ENCODE assay signal across 12 mouse cellular contexts in genomic region chrX:37753474-37753873, GRCm38 (mm10). TPM values are rescaled to one million over a fixed set of nuclear protein-coding genes. Genes with fewer than 3 reads are reported as not detected.
DNase-seq lines count a peak whose midpoint lies in the region; ATAC-seq and TF ChIP-seq lines count a peak whose summit lies in the region.
"Had no signal": no experiment of that assay in that cellular context is flagged by ENCODE, and none has a peak within 500 bp of the region (broad histone marks: within the 10 kb centered on the region; RNA-seq: fewer than 3 reads in every experiment).

No protein-coding gene starts in this region.

- H3K27ac ChIP-seq in embryonic facial prominence, embryonic 14.5 days (replicated peaks; ENCODE audit: low read depth, low read length) = no peak overlapping the region
- no peak overlapping the region for H3K27ac ChIP-seq in embryonic facial prominence, embryonic 10.5 days (replicated peaks)
- H3K27ac ChIP-seq in intestine, embryonic 14.5 days (ENCODE audit: low read depth) = peak overlapping the region; percentile 43; the same call in 1 of the 2 replicates
- no peak overlapping the region for H3K27ac ChIP-seq in intestine, postnatal 0 days (ENCODE audit: low read depth, low read length)
- H3K27ac ChIP-seq in midbrain, embryonic 14.5 days (replicated peaks; ENCODE audit: low read depth, low read length) = no peak overlapping the region
- H3K27ac ChIP-seq in midbrain, embryonic 13.5 days = no peak overlapping the region
- H3K27ac ChIP-seq: liver, embryonic 13.5 days; neural tube, embryonic 12.5 days had no signal

- H3K9me3 ChIP-seq in embryonic facial prominence, embryonic 14.5 days (ENCODE audit: control insufficient read depth, low read length) = no peaks in the 10 kb centered on the region
- H3K9me3 ChIP-seq in embryonic facial prominence, embryonic 10.5 days = no peaks in the 10 kb centered on the region
- no peaks in the 10 kb centered on the region for H3K9me3 ChIP-seq in intestine, embryonic 14.5 days (ENCODE audit: control insufficient read depth, low read length)
- H3K9me3 ChIP-seq in intestine, postnatal 0 days (ENCODE audit: control insufficient read depth) = no peaks in the 10 kb centered on the region
- no peaks in the 10 kb centered on the region for H3K9me3 ChIP-seq in midbrain, embryonic 14.5 days (ENCODE audit: control insufficient read depth, low read length)
- no peaks in the 10 kb centered on the region for H3K9me3 ChIP-seq in midbrain, embryonic 13.5 days
- H3K9me3 ChIP-seq: liver, embryonic 13.5 days; neural tube, embryonic 12.5 days had no signal

- peak; percentile 2 for DNase-seq in embryonic facial prominence, embryonic 14.5 days (ENCODE audit: low spot score)
- DNase-seq in embryonic facial prominence, embryonic 10.5 days (ENCODE audit: low spot score) = no peak
- DNase-seq in intestine, embryonic 14.5 days (ENCODE audit: low spot score) = no peak
- peak; percentile 0 for DNase-seq in midbrain, embryonic 14.5 days
- DNase-seq in lung, postnatal 10 days = peak; percentile 0
- no peak for DNase-seq in urinary bladder, postnatal 25 days (ENCODE audit: low spot score)
- DNase-seq: cerebellum, adult 11-12 months; liver, embryonic 13.5 days; right cerebral cortex, adult 18-20 months had no signal

- no peaks in the 10 kb centered on the region for H3K36me3 ChIP-seq in embryonic facial prominence, embryonic 14.5 days (ENCODE audit: control insufficient read depth, insufficient read depth, low read length)
- no peaks in the 10 kb centered on the region for H3K36me3 ChIP-seq in embryonic facial prominence, embryonic 10.5 days (replicated peaks)
- H3K36me3 ChIP-seq in intestine, embryonic 14.5 days (ENCODE audit: control insufficient read depth, insufficient read depth, low read length) = no peaks in the 10 kb centered on the region
- no peaks in the 10 kb centered on the region for H3K36me3 ChIP-seq in intestine, postnatal 0 days (ENCODE audit: control insufficient read depth, insufficient read depth)
- no peaks in the 10 kb centered on the region for H3K36me3 ChIP-seq in midbrain, embryonic 14.5 days (ENCODE audit: control insufficient read depth, insufficient read depth, low read length)
- H3K36me3 ChIP-seq in midbrain, embryonic 13.5 days = no peaks in the 10 kb centered on the region
- H3K36me3 ChIP-seq: liver, embryonic 13.5 days; neural tube, embryonic 12.5 days had no signal

- no peaks in the 10 kb centered on the region for H3K4me1 ChIP-seq in embryonic facial prominence, embryonic 14.5 days (ENCODE audit: control insufficient read depth, insufficient read depth, low read length)
- no peaks in the 10 kb centered on the region for H3K4me1 ChIP-seq in embryonic facial prominence, embryonic 10.5 days
- no peaks in the 10 kb centered on the region for H3K4me1 ChIP-seq in intestine, embryonic 14.5 days (replicated peaks; ENCODE audit: control insufficient read depth, insufficient read depth, low read length)
- no peaks in the 10 kb centered on the region for H3K4me1 ChIP-seq in intestine, postnatal 0 days (replicated peaks; ENCODE audit: control insufficient read depth, insufficient read depth, low read length)
- no peaks in the 10 kb centered on the region for H3K4me1 ChIP-seq in midbrain, embryonic 14.5 days (ENCODE audit: control insufficient read depth, insufficient read depth, low read length)
- H3K4me1 ChIP-seq in midbrain, embryonic 13.5 days (replicated peaks) = no peaks in the 10 kb centered on the region
- H3K4me1 ChIP-seq: liver, embryonic 13.5 days; neural tube, embryonic 12.5 days had no signal

- no peak for ATAC-seq in embryonic facial prominence, embryonic 14.5 days (ENCODE audit: low read depth)
- ATAC-seq in intestine, embryonic 14.5 days (replicated peaks; ENCODE audit: low FRiP score, low TSS enrichment, low read depth) = no peak
- ATAC-seq in intestine, postnatal 0 days = no peak
- no peak for ATAC-seq in midbrain, embryonic 14.5 days (ENCODE audit: low FRiP score, low TSS enrichment)
- ATAC-seq in midbrain, embryonic 13.5 days = no peak

- WGBS in embryonic facial prominence, embryonic 14.5 days = 26% methylated on average over 5 of the region's 5 CpGs
- WGBS in embryonic facial prominence, embryonic 10.5 days = 58% methylated on average over 5 of the region's 5 CpGs
- WGBS in intestine, embryonic 14.5 days = 36% methylated on average over 4 of the region's 5 CpGs
- 63% methylated on average over 5 of the region's 5 CpGs for WGBS in intestine, postnatal 0 days
- 86% methylated on average over 5 of the region's 5 CpGs for WGBS in midbrain, embryonic 14.5 days
- 81% methylated on average over 5 of the region's 5 CpGs for WGBS in midbrain, embryonic 13.5 days

- H3K4me2 ChIP-seq in embryonic facial prominence, embryonic 14.5 days (ENCODE audit: low read depth, low read length) = no peak overlapping the region
- H3K4me2 ChIP-seq in intestine, embryonic 14.5 days (ENCODE audit: low read length) = no peak overlapping the region
- H3K4me2 ChIP-seq in intestine, postnatal 0 days (replicated peaks; ENCODE audit: low read depth) = no peak overlapping the region
- no peak overlapping the region for H3K4me2 ChIP-seq in midbrain, embryonic 14.5 days (ENCODE audit: low read length)
- H3K4me2 ChIP-seq in midbrain, embryonic 13.5 days (replicated peaks) = no peak overlapping the region
- H3K4me2 ChIP-seq: liver, embryonic 13.5 days; neural tube, embryonic 12.5 days had no signal

- TF ChIP-seq CTCF in intestine, postnatal 0 days (IDR thresholded peaks at IDR 0.05; ENCODE audit: low read depth) = no peak

- no peaks in the 10 kb centered on the region for H3K27me3 ChIP-seq in embryonic facial prominence, embryonic 14.5 days (replicated peaks; ENCODE audit: control insufficient read depth, insufficient read depth, low read length)
- H3K27me3 ChIP-seq in embryonic facial prominence, embryonic 10.5 days (replicated peaks; ENCODE audit: low read depth, poor library complexity, severe bottlenecking) = no peaks in the 10 kb centered on the region
- no peaks in the 10 kb centered on the region for H3K27me3 ChIP-seq in intestine, embryonic 14.5 days (replicated peaks; ENCODE audit: control insufficient read depth, insufficient read depth, low read length)
- H3K27me3 ChIP-seq in intestine, postnatal 0 days (replicated peaks; ENCODE audit: control insufficient read depth, insufficient read depth, low read length) = no peaks in the 10 kb centered on the region
- no peaks in the 10 kb centered on the region for H3K27me3 ChIP-seq in midbrain, embryonic 14.5 days (ENCODE audit: control insufficient read depth, insufficient read depth, low read length)
- no peaks in the 10 kb centered on the region for H3K27me3 ChIP-seq in midbrain, embryonic 13.5 days
- H3K27me3 ChIP-seq: liver, embryonic 13.5 days; neural tube, embryonic 12.5 days had no signal

- H3K4me3 ChIP-seq in embryonic facial prominence, embryonic 14.5 days (ENCODE audit: low read depth, low read length) = no peak overlapping the region
- no peak overlapping the region for H3K4me3 ChIP-seq in embryonic facial prominence, embryonic 10.5 days
- H3K4me3 ChIP-seq in intestine, embryonic 14.5 days (ENCODE audit: low read depth, low read length) = no peak overlapping the region
- no peak overlapping the region for H3K4me3 ChIP-seq in intestine, postnatal 0 days (ENCODE audit: low read depth, low read length)
- no peak overlapping the region for H3K4me3 ChIP-seq in midbrain, embryonic 14.5 days (replicated peaks; ENCODE audit: low read depth, low read length)
- H3K4me3 ChIP-seq in midbrain, embryonic 13.5 days (replicated peaks) = no peak overlapping the region
- H3K4me3 ChIP-seq: liver, embryonic 13.5 days; neural tube, embryonic 12.5 days had no signal

- H3K9ac ChIP-seq in embryonic facial prominence, embryonic 14.5 days (ENCODE audit: low read depth, low read length) = no peak overlapping the region
- no peak overlapping the region for H3K9ac ChIP-seq in intestine, embryonic 14.5 days (ENCODE audit: low read length)
- no peak overlapping the region for H3K9ac ChIP-seq in intestine, postnatal 0 days (ENCODE audit: low read depth, low read length)
- H3K9ac ChIP-seq in midbrain, embryonic 14.5 days (replicated peaks; ENCODE audit: low read length) = no peak overlapping the region
- H3K9ac ChIP-seq in midbrain, embryonic 13.5 days (replicated peaks) = no peak overlapping the region
- H3K9ac ChIP-seq: liver, embryonic 13.5 days; neural tube, embryonic 12.5 days had no signal

RNA-seq across cellular contexts. Expression of gene Rhox5, which starts 51.2 kb away (rescaled TPM):
- 0.63 and 1.7 TPM in 2 replicates for polyA plus RNA-seq in embryonic facial prominence, embryonic 14.5 days (2014; fragmentation: Nextera tagmentation; extraction: Ambion mirVana)
- 1.8 and 1.9 TPM in 2 replicates for polyA plus RNA-seq in embryonic facial prominence, embryonic 10.5 days (2016; fragmentation: Nextera tagmentation; extraction: Ambion mirVana)
- 3.9 and 4.0 TPM in 2 replicates for polyA plus RNA-seq in intestine, embryonic 14.5 days (2014; fragmentation: Nextera tagmentation; extraction: Ambion mirVana)
- polyA plus RNA-seq in intestine, postnatal 0 days (2015; fragmentation: Nextera tagmentation; extraction: Ambion mirVana) = 0.51 and 0.85 TPM in 2 replicates
- polyA plus RNA-seq in midbrain, embryonic 14.5 days (2014; fragmentation: Nextera tagmentation; extraction: Ambion mirVana) = 0.38 TPM in 1 of 2 replicates, not detected in the other
- polyA plus RNA-seq in midbrain, embryonic 13.5 days (2015; fragmentation: Nextera tagmentation; extraction: Ambion mirVana) = not detected in 2 replicates

Comparison
In these comparisons a context has a peak if more than half of its experiments do, and no peak if none do; other contexts are left out.
1. DNase-seq: peak in embryonic facial prominence, embryonic 14.5 days (single experiment), midbrain, embryonic 14.5 days (single experiment) and lung, postnatal 10 days (single experiment); none in embryonic facial prominence, embryonic 10.5 days (single experiment), intestine, embryonic 14.5 days (single experiment) and urinary bladder, postnatal 25 days (single experiment).